Mouse (Mus musculus): Measurements from ENCODE around the gene Cant1.

The Cant1 gene

GRCm38 (mm10) chr11:118418834-118419504, at the start of gene Cant1:
TSS of gene Cant1 (minus strand) at chr11:118419086.
- under 1% methylated on average over 50 of the region's 50 CpGs for WGBS

- 52% methylated on average over 11 of the region's 11 CpGs for WGBS
These were observed 48.7 kb upstream of the Cant1 start for GRCm38 (mm10) chr11:118467441-118468035.

- 62% methylated on average over 6 of the region's 6 CpGs for WGBS
These were observed 41.4 kb upstream of the Cant1 start for GRCm38 (mm10) chr11:118460280-118460679.

- 79% methylated on average over 4 of the region's 4 CpGs for WGBS
These were observed 40.6 kb upstream of the Cant1 start for GRCm38 (mm10) chr11:118459536-118459935.

GRCm38 (mm10) chr11:118459051-118459450, 40.2 kb upstream of the Cant1 start:
- WGBS, result 65% methylated on average over 8 of the region's 8 CpGs

- WGBS, result 43% methylated on average over 11 of the region's 11 CpGs
These were observed 38.1 kb upstream of the Cant1 start for GRCm38 (mm10) chr11:118456937-118457336.

- 87% methylated on average over 6 of the region's 6 CpGs for WGBS
These were observed 36.9 kb upstream of the Cant1 start for GRCm38 (mm10) chr11:118455788-118456187.

GRCm38 (mm10) chr11:118453886-118454671, 35.2 kb upstream of the Cant1 start:
- WGBS, result 73% methylated on average over 11 of the region's 11 CpGs

GRCm38 (mm10) chr11:118452955-118453354, 34.1 kb upstream of the Cant1 start:
- WGBS, result 84% methylated on average over 2 of the region's 2 CpGs

- 76% methylated on average over 6 of the region's 6 CpGs for WGBS
These were observed 32.3 kb upstream of the Cant1 start for GRCm38 (mm10) chr11:118451211-118451610.

- 83% methylated on average over 8 of the region's 8 CpGs for WGBS
These were observed 29.5 kb upstream of the Cant1 start for GRCm38 (mm10) chr11:118448385-118448784.

GRCm38 (mm10) chr11:118447346-118447745, 28.5 kb upstream of the Cant1 start:
- 79% methylated on average over 4 of the region's 4 CpGs for WGBS

GRCm38 (mm10) chr11:118445843-118446242, 27.0 kb upstream of the Cant1 start:
- 3% methylated on average over 3 of the region's 3 CpGs for WGBS

GRCm38 (mm10) chr11:118443201-118443970, 24.5 kb upstream of the Cant1 start:
- WGBS, result 42% methylated on average over 11 of the region's 11 CpGs

GRCm38 (mm10) chr11:118442691-118443090, 23.8 kb upstream of the Cant1 start:
- 85% methylated on average over 13 of the region's 13 CpGs for WGBS

GRCm38 (mm10) chr11:118438665-118439414, 20.0 kb upstream of the Cant1 start:
- WGBS, result 34% methylated on average over 11 of the region's 11 CpGs

- WGBS, result 37% methylated on average over 6 of the region's 6 CpGs
These were observed 17.6 kb upstream of the Cant1 start for GRCm38 (mm10) chr11:118436471-118436935.

- 69% methylated on average over 13 of the region's 13 CpGs for WGBS
These were observed 15.2 kb upstream of the Cant1 start for GRCm38 (mm10) chr11:118434093-118434492.

GRCm38 (mm10) chr11:118433398-118433868, 14.5 kb upstream of the Cant1 start:
- WGBS, result 38% methylated on average over 10 of the region's 10 CpGs

- WGBS, result 79% methylated on average over 16 of the region's 16 CpGs
These were observed 12.4 kb upstream of the Cant1 start for GRCm38 (mm10) chr11:118431100-118431948.

Measured in cerebral cortex, adult 2 months (tissue).